Mouse (Mus musculus) urinary bladder, adult 2 months (tissue): Measurements from ENCODE around the gene Astn2. TPM values are rescaled to one million over a fixed set of nuclear protein-coding genes. Genes with fewer than 3 reads are reported as not detected.

Source experiments
- DNase-seq: peaks from one replicate; pipeline ENCODE4 v3.0.0; 2022; ENCODE audit warnings: low spot score
- polyA plus RNA-seq: library from polyadenylated mRNA; depleted of rRNA; stranded (reverse); fragments of >200 nt; gene quantifications from 2 replicates; pipeline ENCODE4 v1.2.3, GENCODE M21; 2012

Gene Astn2
- polyA plus RNA-seq, 1 experiment: 2.1 TPM

GRCm38 (mm10) chr4:66310315-66311020, 93.9 kb downstream of the Astn2 start:
- no peak for DNase-seq

GRCm38 (mm10) chr4:66306377-66306776, 98.0 kb downstream of the Astn2 start:
- DNase-seq: no peak

GRCm38 (mm10) chr4:66302686-66303310, 101.6 kb downstream of the Astn2 start:
- DNase-seq: no peak

DNA sequence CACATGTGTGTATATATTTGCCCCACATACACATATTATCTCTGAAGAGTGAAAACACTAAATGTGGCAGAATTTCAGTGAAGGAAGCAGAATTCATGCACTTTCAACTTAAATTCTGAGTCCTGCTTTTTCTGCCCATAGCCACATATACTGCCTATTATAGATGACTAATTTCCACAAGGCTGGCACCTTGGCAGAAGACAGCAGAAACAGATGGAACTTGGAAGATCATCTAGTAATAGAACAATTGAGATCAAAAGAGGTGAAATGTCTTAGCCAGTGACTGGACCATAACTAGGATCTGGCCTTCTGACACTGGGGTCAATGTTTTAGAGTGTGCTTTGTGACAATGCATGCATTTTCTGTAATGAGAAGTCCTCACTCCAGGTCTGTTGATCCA, 119.4 kb downstream of the Astn2 start:
- DNase-seq: no peak

DNA sequence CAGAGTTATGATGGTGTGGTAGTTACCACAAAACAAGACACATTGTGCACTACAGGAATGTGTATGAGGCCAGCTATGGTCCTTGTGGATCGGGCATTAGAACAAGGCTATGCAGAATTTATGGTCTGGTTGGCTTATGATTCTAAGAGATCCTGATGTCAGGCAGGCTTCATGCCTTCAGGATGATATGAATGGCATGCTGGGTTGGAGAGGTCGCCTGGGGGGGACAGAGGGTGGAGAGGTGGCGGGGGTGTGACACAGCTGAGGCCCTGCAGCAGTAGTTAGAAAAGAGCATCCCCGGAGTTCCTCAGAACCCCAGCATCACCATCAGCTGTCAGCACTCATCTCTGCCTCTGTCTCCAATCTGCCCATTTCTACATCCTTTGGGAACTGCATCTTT, 128.3 kb downstream of the Astn2 start:
- DNase-seq: no peak

GRCm38 (mm10) chr4:66271550-66272117, 132.8 kb downstream of the Astn2 start:
- no peak for DNase-seq

DNA sequence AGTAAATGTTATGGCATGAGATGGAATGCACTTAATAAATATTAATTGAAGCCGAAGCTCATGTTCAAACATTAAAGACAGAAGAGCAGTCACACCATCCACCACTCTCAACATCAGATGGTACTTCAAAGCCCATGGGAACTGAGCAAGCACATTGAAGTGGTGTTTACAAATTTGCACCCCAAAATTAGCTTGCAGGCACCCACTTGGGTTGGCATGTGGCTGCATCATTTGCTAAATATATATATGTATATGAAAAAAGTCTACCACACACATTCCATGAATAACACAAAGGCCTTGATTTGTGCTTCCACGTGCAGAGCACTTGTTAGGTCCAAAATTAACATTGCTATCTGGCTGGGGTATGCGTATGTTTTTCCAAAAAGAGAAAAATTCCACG, 140.4 kb downstream of the Astn2 start:
- no peak for DNase-seq

DNA sequence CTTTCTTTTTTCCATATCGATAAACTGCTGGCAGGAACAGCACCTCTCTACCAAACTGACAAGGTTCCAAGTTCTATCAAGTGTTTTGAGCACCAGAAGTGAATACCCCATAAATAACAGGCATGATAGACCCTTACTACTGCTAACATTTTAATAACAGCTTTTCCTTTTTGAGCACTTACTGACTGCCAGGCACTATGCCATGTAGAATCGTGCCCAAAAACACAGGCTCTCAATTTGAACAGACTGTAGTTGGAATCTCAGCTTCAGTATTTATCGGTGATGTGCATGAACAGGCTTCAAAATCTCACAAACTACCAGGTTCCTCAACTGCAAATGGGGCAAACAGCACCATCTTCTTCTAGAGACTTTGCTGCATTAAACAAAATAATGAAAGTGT, 143.1 kb downstream of the Astn2 start:
- no peak for DNase-seq

DNA sequence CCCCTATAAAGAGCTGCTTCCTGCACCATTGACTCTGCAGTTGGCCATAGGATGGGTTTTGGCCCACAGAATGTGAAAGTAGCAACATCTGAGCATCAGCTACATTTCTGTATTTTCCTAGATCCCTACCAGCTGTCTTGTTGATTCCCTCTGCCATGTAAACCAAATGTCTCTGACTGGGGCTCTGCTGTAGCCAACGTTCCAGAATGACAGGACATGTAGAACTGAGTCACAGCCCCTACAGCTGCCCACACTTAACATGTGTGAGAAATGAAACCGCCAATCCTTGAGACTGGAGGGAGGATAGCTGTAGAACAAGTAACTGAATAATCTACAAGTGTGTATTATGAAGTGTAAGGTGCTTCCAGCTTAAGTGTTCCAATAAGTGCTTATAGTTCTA, 145.5 kb downstream of the Astn2 start:
- no peak for DNase-seq

DNA sequence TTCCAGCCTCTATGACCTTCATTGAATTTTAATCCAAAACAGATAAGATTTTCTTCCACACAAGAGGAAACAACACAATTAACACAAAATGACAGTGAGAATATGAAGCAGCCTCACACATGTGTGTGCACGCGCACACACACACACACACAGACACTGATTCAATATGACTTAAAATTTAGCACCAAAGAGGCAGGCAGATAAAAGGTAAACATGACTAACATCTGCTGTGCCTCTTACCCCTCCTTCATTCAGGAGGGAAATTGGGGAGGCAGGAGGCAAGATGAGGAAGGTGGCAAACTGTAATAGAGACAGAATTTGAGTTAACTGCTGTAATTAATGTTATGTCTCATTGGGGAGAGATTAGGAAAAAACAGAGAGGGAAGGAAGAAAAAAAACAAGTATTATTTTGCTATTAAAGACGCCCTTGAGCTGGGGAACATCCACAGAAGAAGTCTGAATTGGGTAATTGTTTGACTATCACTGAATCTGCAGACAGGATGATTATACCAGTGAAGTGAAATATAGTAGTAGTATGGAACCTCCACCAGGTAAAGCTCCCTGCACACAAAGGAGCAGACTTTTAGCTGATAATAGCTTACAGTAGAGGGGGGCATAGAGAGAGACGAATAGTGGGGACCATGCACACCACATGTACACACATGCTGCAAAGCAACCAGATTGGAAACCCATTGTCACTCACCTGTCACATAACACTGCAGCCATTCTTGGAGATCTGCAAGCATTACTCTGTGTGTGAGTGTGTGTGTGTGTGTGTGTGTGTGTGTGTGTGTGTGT, 149.5 kb downstream of the Astn2 start:
- DNase-seq: no peak

DNA sequence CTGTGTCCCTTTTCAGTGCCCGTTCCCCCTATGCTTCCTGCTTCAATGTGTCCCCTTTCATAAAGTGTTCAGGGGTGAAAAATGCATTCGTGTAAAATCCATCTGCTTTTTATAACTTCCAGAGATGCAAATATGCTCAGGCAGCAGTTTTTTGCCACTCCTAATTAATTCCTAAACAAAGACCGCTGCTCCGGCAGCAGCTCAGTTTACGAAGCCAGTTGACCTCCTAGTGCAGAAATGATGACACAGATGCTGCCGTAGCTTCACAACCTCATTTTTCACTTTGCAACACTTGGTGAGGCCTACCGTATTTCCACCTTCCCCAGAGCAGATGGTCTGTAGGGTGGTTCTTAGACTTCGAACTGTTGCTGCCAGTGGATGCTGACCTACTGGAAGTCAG, 155.9 kb downstream of the Astn2 start:
- no peak for DNase-seq

DNA sequence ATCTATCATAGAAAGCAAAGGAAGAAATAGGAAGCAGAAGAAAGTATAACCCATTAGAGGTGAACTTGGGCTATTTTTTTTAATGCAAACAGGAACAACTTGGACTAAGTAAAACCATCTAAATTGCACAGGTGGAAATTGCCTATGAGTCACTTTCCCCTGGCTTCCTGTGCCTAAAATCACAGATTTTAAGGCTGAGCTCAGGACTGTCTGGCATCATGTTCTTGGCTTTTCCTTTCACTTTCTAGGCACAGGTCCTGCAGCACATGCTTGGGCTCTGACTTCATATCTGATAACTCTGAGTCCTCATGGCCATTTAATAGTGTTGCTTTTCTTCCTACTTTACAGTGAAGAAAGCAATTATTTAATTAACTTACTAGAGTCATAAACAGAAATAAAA, 161.7 kb downstream of the Astn2 start:
- no peak for DNase-seq

DNA sequence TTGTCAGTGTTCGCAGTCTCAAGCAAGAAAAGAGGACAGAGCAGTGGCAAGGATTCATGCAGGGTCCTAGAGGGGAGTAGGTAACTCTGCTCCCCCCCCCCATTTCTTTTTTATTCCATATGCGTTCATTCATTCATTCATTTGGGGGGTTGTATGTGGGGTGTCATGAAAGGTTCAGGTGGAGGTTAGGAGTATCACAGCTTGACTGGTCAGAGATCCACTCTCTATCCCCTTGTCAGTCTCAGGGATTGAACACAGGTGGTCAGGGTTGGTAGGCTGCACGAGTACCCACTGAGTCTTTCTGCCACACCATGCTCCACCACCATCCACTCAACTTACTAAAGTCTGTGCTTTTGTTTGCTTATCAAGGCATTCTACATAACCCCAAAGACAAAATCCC, 171.6 kb downstream of the Astn2 start:
- DNase-seq: no peak

- no peak for DNase-seq
These were observed 172.1 kb downstream of the Astn2 start for GRCm38 (mm10) chr4:66232350-66232749.

- DNase-seq: no peak
These were observed 173.7 kb downstream of the Astn2 start for GRCm38 (mm10) chr4:66230735-66231134.

GRCm38 (mm10) chr4:66222602-66223317, 181.7 kb downstream of the Astn2 start:
- no peak for DNase-seq

DNA sequence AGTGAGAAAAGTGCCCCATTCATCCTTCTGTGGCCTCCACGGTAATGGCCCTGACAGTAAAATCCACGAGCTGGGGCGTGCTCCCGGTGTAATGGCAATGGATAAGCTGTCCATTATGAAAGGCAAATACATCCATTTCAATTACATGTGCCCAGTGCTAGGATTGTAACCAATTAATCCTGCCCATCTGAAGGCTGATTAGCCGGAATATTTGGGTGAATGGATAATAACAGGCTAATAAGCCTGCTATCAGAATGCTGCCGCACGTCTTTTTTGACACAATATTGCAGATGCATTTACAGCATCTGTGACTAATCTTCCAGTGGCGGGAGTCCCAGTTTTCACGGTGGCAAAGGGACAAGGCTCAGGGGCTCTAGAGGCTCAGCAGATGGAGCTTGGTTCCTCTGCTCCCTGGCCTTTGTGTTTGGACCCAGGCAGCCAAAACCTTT, 189.2 kb downstream of the Astn2 start:
- DNase-seq: no peak

- no peak for DNase-seq
These were observed 214.8 kb downstream of the Astn2 start for GRCm38 (mm10) chr4:66189636-66190035.

- no peak for DNase-seq
These were observed 228.4 kb downstream of the Astn2 start for GRCm38 (mm10) chr4:66175887-66176533.

DNA sequence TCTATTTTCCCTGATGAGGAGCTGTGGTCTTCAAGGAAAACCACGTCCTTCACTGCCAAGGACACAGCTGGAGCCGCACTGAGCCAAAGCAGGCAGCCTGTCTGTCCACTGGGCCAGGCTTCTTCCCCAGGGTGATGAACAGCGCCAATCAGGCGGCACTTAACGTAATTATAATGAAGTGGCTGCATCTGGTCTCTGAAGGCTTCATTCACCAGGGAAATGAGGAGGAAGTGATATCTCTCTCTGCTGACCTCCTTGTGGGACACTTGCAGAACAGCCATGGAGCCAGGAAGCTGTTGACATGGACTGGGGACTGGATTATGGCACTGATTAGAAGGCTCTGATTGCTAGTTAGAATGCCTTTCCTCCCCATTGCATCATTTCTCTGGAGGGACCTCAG, 232.8 kb downstream of the Astn2 start:
- no peak for DNase-seq

DNA sequence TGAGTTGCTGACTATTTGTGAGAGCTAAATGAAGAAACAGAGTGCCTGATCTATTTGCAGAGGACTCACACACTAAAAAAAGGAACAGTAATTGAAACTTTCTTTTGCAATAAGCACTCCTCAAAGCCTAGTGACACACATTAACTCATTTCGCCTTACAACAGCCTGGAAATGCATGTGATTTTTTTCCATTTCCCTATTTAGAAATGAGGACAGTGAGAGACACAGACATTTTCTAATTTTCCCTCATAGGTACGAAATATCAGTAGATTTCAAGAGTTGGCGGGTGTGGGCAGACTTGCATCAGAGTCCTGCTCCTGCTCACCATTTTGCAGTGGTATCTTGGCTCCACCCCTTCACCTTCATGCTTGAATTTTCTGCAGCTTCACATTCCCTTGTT, 233.6 kb downstream of the Astn2 start:
- DNase-seq: no peak
